Mouse (Mus musculus) olfactory bulb, adult 2 months (tissue): ENCODE measurements around the gene Cotl1.

ENCODE experiments used
- CTCF ChIP-seq: fragments of 200-500 bp; IDR thresholded peaks from 2 replicates; pipeline ENCODE4 v1.5.1; 2012; ENCODE audit warnings: low read depth, mild to moderate bottlenecking, low read length, moderate library complexity; ENCODE audit not compliant: insufficient read depth
- POLR2A ChIP-seq: fragments of 200-500 bp; IDR thresholded peaks from 2 replicates; pipeline ENCODE4 v1.6.1; 2012; ENCODE audit warnings: mild to moderate bottlenecking, low read depth, low read length, moderate library complexity; ENCODE audit not compliant: insufficient read depth

DNA sequence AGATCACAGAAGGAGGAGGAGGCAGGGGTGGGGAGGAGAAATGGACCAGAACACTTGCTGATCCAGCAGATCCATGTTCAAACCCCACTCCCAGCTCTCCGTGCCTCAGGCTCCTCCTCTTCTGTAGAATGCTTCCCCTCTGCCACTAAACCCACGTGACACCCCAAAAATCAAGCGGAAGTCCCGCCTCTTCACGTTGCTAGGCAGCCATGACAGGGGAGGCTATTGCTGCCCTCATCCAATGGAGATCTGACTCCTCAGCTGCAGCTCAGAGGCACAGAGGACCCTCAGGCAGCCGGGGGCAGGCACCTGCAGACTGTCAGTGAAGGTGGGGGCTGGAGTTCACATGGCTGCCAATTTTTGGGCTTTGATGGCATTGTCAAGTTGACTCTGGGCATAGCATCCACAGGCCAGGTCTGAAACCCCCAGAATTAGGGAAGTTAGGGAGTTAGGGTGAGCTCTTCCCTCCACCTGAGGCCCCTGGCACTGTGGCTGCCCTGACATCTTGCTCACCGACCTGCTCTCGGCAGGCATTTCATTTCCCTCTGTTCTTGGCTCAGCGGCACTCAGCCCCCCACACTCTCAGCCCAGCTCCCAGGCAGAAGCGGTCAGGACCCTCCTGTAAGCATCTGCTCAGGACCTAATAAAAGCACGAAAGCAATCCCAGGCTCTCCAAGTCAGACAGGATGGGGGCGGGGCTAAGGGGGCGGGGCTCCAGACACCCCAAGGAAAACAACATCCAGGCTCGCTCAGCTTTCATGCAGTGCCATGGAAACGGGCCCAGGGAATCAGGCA, 42.0 kb downstream of the Cotl1 start:
- TF ChIP-seq POLR2A (no peak), CTCF (no peak; the same call in 1 of the 2 replicates)
